Mouse (Mus musculus) monocyte, adult 59 days (primary cell): ENCODE measurements around the gene Lcn12. TPM values are rescaled to one million over a fixed set of nuclear protein-coding genes. Genes with fewer than 3 reads are reported as not detected.

ENCODE experiments used
- total RNA-seq, 2 experiments: library from RNA; stranded (reverse); gene quantifications; one replicate each; pipeline ENCODE4 v1.2.4; 2023

Gene Lcn12
- not detected for total RNA-seq

DNA sequence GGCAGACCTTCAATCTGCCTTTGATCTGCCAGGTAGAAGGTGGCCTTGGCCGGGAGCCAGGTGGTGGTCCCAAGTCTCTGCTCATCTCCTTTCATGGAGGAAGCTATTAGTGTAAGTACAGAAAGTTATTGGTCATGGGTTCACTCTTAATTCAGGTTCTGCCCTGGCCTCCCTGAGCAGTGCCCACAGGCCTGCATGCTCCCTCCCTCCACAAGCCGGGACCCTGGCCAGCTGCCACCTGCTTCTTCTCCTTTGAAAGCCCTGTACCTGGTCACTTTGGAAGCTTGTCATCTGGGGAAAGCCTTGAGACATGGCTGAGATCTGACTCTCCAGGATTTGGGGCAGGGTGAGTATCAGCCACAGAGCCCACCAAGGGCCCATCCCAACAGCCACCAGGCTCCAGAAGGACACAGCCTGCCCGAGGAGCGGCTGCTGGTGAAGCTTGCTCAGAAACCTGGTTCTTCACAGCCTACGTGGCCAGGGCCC lies at the start of gene Lcn12:
TSS of gene Lcn12 (minus strand) at position 436 of the 486 bp plus-strand sequence.

GRCm38 (mm10) chr2:25501593-25502486 lies 8.1 kb upstream of the Lcn12 start, which contains the start of gene C8g:
Gene C8g (minus strand): TSS chr2:25501719.

GRCm38 (mm10) chr2:25500576-25501405 lies 7.1 kb upstream of the Lcn12 start, which contains the start of gene Fbxw5:
Gene Fbxw5 (plus strand): TSS chr2:25500750.

DNA sequence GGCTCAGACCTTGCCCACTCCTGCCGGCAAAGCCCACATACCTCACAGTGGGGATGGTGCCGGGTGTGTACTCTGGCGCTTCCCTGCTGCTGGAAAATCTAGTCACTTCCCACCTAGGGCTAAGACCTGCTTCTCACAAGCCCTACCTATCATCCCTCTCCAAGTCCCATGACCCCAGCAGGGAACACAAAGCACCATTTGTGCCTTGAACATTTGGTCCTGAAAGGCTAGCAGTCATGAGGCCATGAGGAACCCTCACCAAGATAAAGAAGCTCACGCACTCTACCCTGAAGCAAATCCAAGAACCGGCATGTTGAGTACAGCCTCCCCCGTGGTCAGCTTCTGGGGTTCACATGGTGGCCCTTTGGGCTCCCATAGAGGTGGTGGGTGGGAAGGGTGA lies 23.7 kb downstream of the Lcn12 start, which contains the start of gene Ptgds:
TSS of gene Ptgds (minus strand) at position 78 of the 400 bp plus-strand sequence.

GRCm38 (mm10) chr2:25460551-25461309 lies 33.0 kb downstream of the Lcn12 start, which contains the start of gene Paxx:
Gene Paxx (minus strand): TSS chr2:25461094.

DNA sequence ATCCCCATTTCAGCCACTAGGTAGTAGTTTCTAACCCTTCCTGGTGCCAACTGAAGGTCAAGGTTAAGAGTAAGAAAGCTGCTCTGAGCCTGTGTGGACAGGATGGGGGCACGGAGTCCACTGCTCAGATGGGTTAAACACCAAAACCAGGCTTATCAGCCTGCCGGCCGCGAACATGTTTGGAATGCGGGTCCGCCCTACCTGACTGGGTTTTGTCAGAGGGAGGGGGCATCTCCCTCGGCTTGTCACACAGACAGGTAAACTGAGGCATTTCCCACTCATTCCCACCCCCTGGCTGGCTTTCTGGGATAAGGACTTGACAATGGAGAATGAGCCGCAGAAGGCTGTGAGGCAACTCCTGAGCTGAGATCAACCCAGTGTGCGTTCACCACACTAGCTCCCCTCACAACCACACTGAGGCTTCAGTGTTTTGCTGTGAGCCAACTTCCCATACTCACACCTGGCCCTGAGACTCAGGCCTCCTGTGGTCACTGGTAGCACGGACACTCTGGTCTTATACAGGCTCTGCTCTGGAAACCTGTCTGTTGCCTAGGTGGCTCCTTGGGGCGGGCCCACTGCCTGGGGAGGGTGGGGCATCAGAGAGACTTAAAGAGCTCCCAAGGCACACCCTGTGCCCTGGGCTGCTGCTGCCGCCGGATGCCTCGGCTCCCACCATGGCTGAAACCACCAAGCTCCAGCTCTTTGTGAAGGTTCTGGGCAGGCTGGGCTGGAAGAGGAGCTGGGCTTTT lies 37.3 kb downstream of the Lcn12 start, which contains the start of gene Clic3:
TSS of gene Clic3 (plus strand) at position 634 of the 749 bp plus-strand sequence.

Other genes starting within 250 kb of the Lcn12 start
- gene AL732309.1, start 247.0 kb downstream of the Lcn12 start, total RNA-seq = 1 to 10 TPM; 2.3 to 2.6 TPM
- gene Tmem203, start 238.5 kb downstream of the Lcn12 start, total RNA-seq = 10 to 100 TPM; 14.0 to 21.2 TPM
- 10 to 100 TPM; 21.1 to 24.9 TPM for gene Tprn, start 231.3 kb downstream of the Lcn12 start, total RNA-seq
- 10 to 100 TPM; 49.1 TPM for gene Ssna1, start 221.5 kb downstream of the Lcn12 start, total RNA-seq
- 10 to 100 TPM; 83.4 to 88.1 TPM for gene Anapc2, start 221.4 kb downstream of the Lcn12 start, total RNA-seq
- not detected for gene Tmem210, start 205.8 kb downstream of the Lcn12 start, total RNA-seq
- gene Lrrc26, start 204.0 kb downstream of the Lcn12 start, total RNA-seq = not detected
- not detected for gene Grin1, start 174.7 kb downstream of the Lcn12 start, total RNA-seq
- 10 to 100 TPM; 33.9 to 41.6 TPM for gene Man1b1, start 161.6 kb downstream of the Lcn12 start, total RNA-seq
- 10 to 100 TPM; 25.9 to 31.9 TPM for gene Dpp7, start 137.6 kb downstream of the Lcn12 start, total RNA-seq
- gene Uap1l1, start 128.2 kb downstream of the Lcn12 start, total RNA-seq = 10 to 100 TPM; 24.7 to 30.9 TPM
- not detected for gene Sapcd2, start 121.6 kb downstream of the Lcn12 start, total RNA-seq
- gene Entpd2, start 98.0 kb downstream of the Lcn12 start, total RNA-seq = not detected
- gene Npdc1, start 94.6 kb downstream of the Lcn12 start, total RNA-seq = not detected
- 10 to 100 TPM; 15.6 to 17.3 TPM for gene Fut7, start 70.6 kb downstream of the Lcn12 start, total RNA-seq
- 10 to 100 TPM; 35.3 to 36.1 TPM for gene Abca2, start 65.2 kb downstream of the Lcn12 start, total RNA-seq
- gene Clic3, start 37.1 kb downstream of the Lcn12 start, total RNA-seq = not detected
- gene Paxx, start 32.8 kb downstream of the Lcn12 start, total RNA-seq = 10 to 100 TPM; 24.0 to 34.2 TPM
- gene Ptgds, start 23.9 kb downstream of the Lcn12 start, total RNA-seq = not detected
- 10 to 100 TPM; 53.7 to 55.4 TPM for gene Fbxw5, start 6.8 kb upstream of the Lcn12 start, total RNA-seq
- gene C8g, start 7.8 kb upstream of the Lcn12 start, total RNA-seq = 1 to 10 TPM in 1 of 2 experiments, not detected in 1; 1.0 TPM
- 10 to 100 TPM; 26.9 to 27.7 TPM for gene Traf2, start 53.0 kb upstream of the Lcn12 start, total RNA-seq
- 100 to 1,000 TPM; 117 to 141 TPM for gene Edf1, start 63.9 kb upstream of the Lcn12 start, total RNA-seq
- gene Mamdc4, start 80.9 kb upstream of the Lcn12 start, total RNA-seq = 1 to 10 TPM; 1.4 to 1.7 TPM
- gene Phpt1, start 81.3 kb upstream of the Lcn12 start, total RNA-seq = 1 to 10 TPM; 6.0 to 7.4 TPM
- gene Ajm1, start 87.8 kb upstream of the Lcn12 start, total RNA-seq = 1 to 10 TPM; 2.2 to 3.5 TPM
- 10 to 100 TPM; 72.6 to 82.4 TPM for gene Rabl6, start 114.6 kb upstream of the Lcn12 start, total RNA-seq
- not detected for gene Ccdc183, start 123.8 kb upstream of the Lcn12 start, total RNA-seq
- 10 to 100 TPM; 21.2 to 22.8 TPM for gene Tmem141, start 128.1 kb upstream of the Lcn12 start, total RNA-seq
- gene Fcna, start 134.1 kb upstream of the Lcn12 start, total RNA-seq = 100 to 1,000 TPM; 205 to 232 TPM
- gene Lcn8, start 159.2 kb upstream of the Lcn12 start, total RNA-seq = not detected
- gene Lcn5, start 164.0 kb upstream of the Lcn12 start, total RNA-seq = not detected
- gene Lcn6, start 182.9 kb upstream of the Lcn12 start, total RNA-seq = not detected
- not detected for gene Lcn10, start 188.8 kb upstream of the Lcn12 start, total RNA-seq
- not detected for gene Obp2a, start 206.1 kb upstream of the Lcn12 start, total RNA-seq
- gene Bmyc, start 212.8 kb upstream of the Lcn12 start, total RNA-seq = 10 to 100 TPM; 15.9 to 20.1 TPM
- gene Obp2b, start 243.1 kb upstream of the Lcn12 start, total RNA-seq = not detected